Mouse (Mus musculus) kidney, adult 2 months (tissue): ENCODE measurements around the gene Nrxn3.

Experiments used
- CTCF ChIP-seq: fragments of 200-500 bp; conservative IDR thresholded peaks from 2 replicates; pipeline ENCODE4 v1.5.1; 2011; ENCODE audit warnings: low read depth, mild to moderate bottlenecking, control low read depth, low read length, moderate library complexity, mixed read lengths; ENCODE audit not compliant: insufficient read depth, insufficient read length
- POLR2A ChIP-seq: fragments of 200-500 bp; IDR thresholded peaks from one replicate; pipeline ENCODE4 v1.6.1; 2011; ENCODE audit warnings: low read depth, low read length, control low read depth

DNA sequence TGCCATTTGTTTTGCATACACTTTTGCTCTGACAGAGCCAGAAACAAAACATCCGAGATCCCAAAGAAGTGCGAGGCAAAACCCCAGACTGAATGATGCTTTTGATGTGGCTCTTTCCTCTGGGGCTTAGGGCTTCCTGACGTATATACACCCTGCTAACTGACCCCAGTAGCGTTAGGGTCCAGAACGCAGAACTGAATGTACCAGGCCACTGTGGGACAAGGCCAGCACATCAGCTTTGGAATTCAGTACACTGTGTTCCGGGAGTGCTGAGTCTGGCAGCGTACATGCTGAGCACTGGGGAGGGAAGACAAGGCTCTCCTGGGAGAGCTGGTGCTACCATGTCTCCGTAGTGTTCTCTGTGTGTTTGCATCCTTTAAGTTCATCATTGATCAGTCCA, 436.7 kb downstream of the Nrxn3 start:
- no peak for TF ChIP-seq CTCF
- TF ChIP-seq POLR2A = no peak
